Mouse (Mus musculus): ENCODE results near the gene Mrpl49.

DNA sequence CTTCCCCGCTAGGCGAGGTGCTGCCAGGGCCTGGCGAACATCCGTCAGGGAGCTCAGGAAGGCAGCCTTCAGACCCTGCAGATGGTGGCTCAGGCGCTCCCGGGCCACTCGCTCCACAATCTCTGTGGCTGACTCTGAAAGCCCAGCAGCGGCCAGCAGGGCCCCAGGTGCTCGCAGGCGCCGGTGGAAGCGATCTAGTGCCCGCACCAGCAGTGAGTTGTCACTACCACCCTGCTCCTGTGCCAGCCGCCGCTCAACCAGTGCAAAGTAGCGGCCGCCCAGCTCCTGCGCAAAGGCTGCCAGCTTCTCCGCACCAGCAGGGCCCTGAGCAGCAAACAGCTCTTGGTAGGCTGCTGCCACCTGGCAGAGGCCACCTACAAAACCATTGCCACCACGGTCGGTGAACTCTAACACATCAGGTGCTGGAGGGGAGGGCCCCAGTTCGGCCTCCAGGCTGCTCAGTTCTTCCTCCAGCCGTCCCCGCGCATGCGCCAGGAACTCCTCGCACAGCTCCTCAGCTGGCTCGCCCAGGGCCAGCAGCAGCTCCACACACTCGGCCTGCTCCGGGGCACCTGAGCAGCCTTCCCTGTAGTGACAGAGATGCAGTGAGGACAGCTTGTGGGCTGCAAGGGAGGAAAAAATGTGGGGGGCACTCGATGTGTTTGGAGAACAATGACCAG is 13.1 kb upstream of the Mrpl49 start:
- no peak for TF ChIP-seq CTCF (IDR thresholded peaks at IDR 0.05; ENCODE audit: borderline replicate concordance, extremely low read depth, insufficient read depth, insufficient read length)
- TF ChIP-seq POLR2A (IDR thresholded peaks at IDR 0.05; ENCODE audit: borderline replicate concordance, extremely low read depth, insufficient read depth, insufficient read length, poor library complexity, severe bottlenecking) = no peak

Measured in brain, embryonic 14.5 days (tissue).